Mouse (Mus musculus) embryonic facial prominence, embryonic 13.5 days (tissue): ENCODE data around the gene Lman1l. TPM values are rescaled to one million over a fixed set of nuclear protein-coding genes. Genes with fewer than 3 reads are reported as not detected.

ENCODE experiments used
- ATAC-seq: fragments of 200-750 bp; cut with Nextera tagmentation; 2 replicates; pipeline ENCODE4 v1.8.0; 2017; ENCODE audit warnings: low read depth; ENCODE audit not compliant: insufficient number of reproducible peaks, insufficient read depth, low FRiP score, low TSS enrichment
- H3K27ac ChIP-seq: fragments of 300-500 bp; sonication (generic); 2 replicates; pipeline ENCODE4 v1.5.1; 2015; ENCODE audit warnings: moderate library complexity, mild to moderate bottlenecking, inconsistent platforms
- H3K27me3 ChIP-seq: fragments of 300-500 bp; sonication (generic); 2 replicates; pipeline ENCODE4 v1.6.1; 2015; ENCODE audit warnings: mild to moderate bottlenecking, inconsistent platforms
- H3K36me3 ChIP-seq: fragments of 300-500 bp; sonication (generic); 2 replicates; pipeline ENCODE4 v1.6.1; 2015; ENCODE audit warnings: mild to moderate bottlenecking, inconsistent platforms
- H3K4me1 ChIP-seq: fragments of 300-500 bp; sonication (generic); 2 replicates; pipeline ENCODE4 v1.6.1; 2015; ENCODE audit warnings: inconsistent platforms
- H3K4me2 ChIP-seq: fragments of 300-500 bp; sonication (generic); 2 replicates; pipeline ENCODE4 v1.6.1; 2015; ENCODE audit warnings: moderate library complexity, mild to moderate bottlenecking, inconsistent platforms
- H3K4me3 ChIP-seq: fragments of 300-500 bp; sonication (generic); 2 replicates; pipeline ENCODE4 v1.5.1; 2015; ENCODE audit warnings: mild to moderate bottlenecking, inconsistent platforms
- H3K9ac ChIP-seq: fragments of 300-500 bp; sonication (generic); 2 replicates; pipeline ENCODE4 v1.6.1; 2015; ENCODE audit warnings: mild to moderate bottlenecking, inconsistent platforms
- H3K9me3 ChIP-seq: fragments of 300-500 bp; sonication (generic); 2 replicates; pipeline ENCODE4 v1.6.1; 2016; ENCODE audit warnings: inconsistent platforms
- WGBS: fragments of 180-500 bp; shearing (Covaris S2); methylation state at CpG from one replicate; pipeline ENCODE4 v1.1.7; 2015; ENCODE audit warnings: mixed read lengths; 5-methylcytosine and 5-hydroxymethylcytosine counted together
- polyA plus RNA-seq: library from polyadenylated mRNA; unstranded; fragments of >200 nt; fragmentation: Nextera tagmentation; extraction: Ambion mirVana; gene quantifications from 2 replicates; pipeline ENCODE4 v1.2.1, GENCODE M21; 2015

Lman1l gene
- polyA plus RNA-seq, 1 experiment from 2014 or later = not detected

GRCm38 (mm10) chr9:57644944-57645893, 24.6 kb upstream of the Lman1l start:
- Histone ChIP-seq H3K4me3 (peak overlapping the region; percentile 96), H3K36me3 (peaks cover 12% of the 10 kb centered on the region), H3K27ac (peak overlapping the region; percentile 95), H3K9ac (peak overlapping the region; percentile 98), H3K4me2 (peak overlapping the region; percentile 97), H3K4me1 (peaks cover 48% of the 10 kb centered on the region), H3K27me3 (no peaks in the 10 kb centered on the region), H3K9me3 (no peaks in the 10 kb centered on the region)
- 0% methylated on average over 76 of the region's 85 CpGs for WGBS
- ATAC-seq = peak; percentile 72

GRCm38 (mm10) chr9:57644442-57644943, 23.9 kb upstream of the Lman1l start:
- Histone ChIP-seq H3K4me1 (peaks cover 55% of the 10 kb centered on the region), H3K4me2 (peak overlapping the region; percentile 97), H3K27ac (peak overlapping the region; percentile 95), H3K4me3 (peak overlapping the region; percentile 96), H3K36me3 (peaks cover 12% of the 10 kb centered on the region), H3K9ac (peak overlapping the region; percentile 98), H3K9me3 (no peaks in the 10 kb centered on the region), H3K27me3 (no peaks in the 10 kb centered on the region)
- no peak for ATAC-seq
- WGBS = 1% methylated on average over 18 of the region's 18 CpGs

- Histone ChIP-seq H3K4me2 (peak overlapping the region; percentile 97), H3K27ac (no peak overlapping the region), H3K36me3 (peaks cover 12% of the 10 kb centered on the region), H3K4me1 (peaks cover 62% of the 10 kb centered on the region), H3K27me3 (no peaks in the 10 kb centered on the region), H3K9me3 (no peaks in the 10 kb centered on the region), H3K9ac (peak overlapping the region; percentile 98), H3K4me3 (peak overlapping the region; percentile 96)
- 39% methylated on average over 7 of the region's 7 CpGs for WGBS
- ATAC-seq = no peak
These were observed 23.2 kb upstream of the Lman1l start for GRCm38 (mm10) chr9:57643856-57644180.

- no peak for ATAC-seq
- Histone ChIP-seq H3K4me2 (peak overlapping the region; percentile 97), H3K27me3 (no peaks in the 10 kb centered on the region), H3K9me3 (no peaks in the 10 kb centered on the region), H3K27ac (no peak overlapping the region), H3K9ac (peak overlapping the region; percentile 98), H3K4me3 (peak overlapping the region; percentile 96), H3K36me3 (peaks cover 12% of the 10 kb centered on the region), H3K4me1 (peaks cover 64% of the 10 kb centered on the region)
- WGBS = 56% methylated on average over 9 of the region's 9 CpGs
These were observed 22.7 kb upstream of the Lman1l start for GRCm38 (mm10) chr9:57643169-57643855.

GRCm38 (mm10) chr9:57641775-57642550, 21.4 kb upstream of the Lman1l start:
- H3K4me2 ChIP-seq = no peak overlapping the region
- H3K27me3 ChIP-seq = no peaks in the 10 kb centered on the region
- no peak overlapping the region for H3K4me3 ChIP-seq
- peaks cover 15% of the 10 kb centered on the region for H3K36me3 ChIP-seq
- ATAC-seq = no peak
- peaks cover 78% of the 10 kb centered on the region for H3K4me1 ChIP-seq
- WGBS = 76% methylated on average over 13 of the region's 13 CpGs
- H3K9me3 ChIP-seq = no peaks in the 10 kb centered on the region
- H3K27ac ChIP-seq = peak overlapping the region; percentile 89; the same call in 1 of the 2 replicates
- H3K9ac ChIP-seq = no peak overlapping the region

- Histone ChIP-seq H3K9ac (peak overlapping the region; percentile 44), H3K27me3 (no peaks in the 10 kb centered on the region), H3K4me3 (peak overlapping the region; percentile 23; the same call in 1 of the 2 replicates), H3K4me2 (peak overlapping the region; percentile 53), H3K4me1 (peaks cover 79% of the 10 kb centered on the region), H3K27ac (peak overlapping the region; percentile 89), H3K9me3 (no peaks in the 10 kb centered on the region), H3K36me3 (peaks cover 15% of the 10 kb centered on the region)
- 46% methylated on average over 1 of the region's 1 CpGs for WGBS
- no peak for ATAC-seq
These were observed 20.4 kb upstream of the Lman1l start for GRCm38 (mm10) chr9:57641022-57641421.

GRCm38 (mm10) chr9:57640384-57640783, 19.8 kb upstream of the Lman1l start:
- H3K4me1 ChIP-seq = peaks cover 79% of the 10 kb centered on the region
- H3K27ac ChIP-seq = peak overlapping the region; percentile 89
- WGBS = 6% methylated on average over 15 of the region's 15 CpGs
- no peaks in the 10 kb centered on the region for H3K27me3 ChIP-seq
- H3K4me3 ChIP-seq = peak overlapping the region; percentile 23
- H3K4me2 ChIP-seq = peak overlapping the region; percentile 53
- ATAC-seq = peak; percentile 71
- H3K9ac ChIP-seq = peak overlapping the region; percentile 44
- H3K36me3 ChIP-seq = peaks cover 15% of the 10 kb centered on the region
- H3K9me3 ChIP-seq = no peaks in the 10 kb centered on the region

- WGBS = 47% methylated on average over 5 of the region's 5 CpGs
- Histone ChIP-seq H3K9me3 (no peaks in the 10 kb centered on the region), H3K4me1 (peaks cover 79% of the 10 kb centered on the region), H3K4me3 (peak overlapping the region; percentile 23), H3K27ac (peak overlapping the region; percentile 89), H3K27me3 (no peaks in the 10 kb centered on the region), H3K36me3 (peaks cover 15% of the 10 kb centered on the region), H3K9ac (peak overlapping the region; percentile 60), H3K4me2 (peak overlapping the region; percentile 53)
- no peak for ATAC-seq
These were observed 19.2 kb upstream of the Lman1l start for GRCm38 (mm10) chr9:57639661-57640328.

GRCm38 (mm10) chr9:57638651-57639459, 18.3 kb upstream of the Lman1l start:
- WGBS = 19% methylated on average over 8 of the region's 8 CpGs
- peak overlapping the region; percentile 53 for H3K4me2 ChIP-seq
- H3K9ac ChIP-seq = peak overlapping the region; percentile 60
- H3K27me3 ChIP-seq = no peaks in the 10 kb centered on the region
- peak overlapping the region; percentile 1; the same call in 1 of the 2 replicates for H3K4me3 ChIP-seq
- H3K4me1 ChIP-seq = peaks cover 76% of the 10 kb centered on the region
- peaks cover 15% of the 10 kb centered on the region for H3K36me3 ChIP-seq
- H3K9me3 ChIP-seq = no peaks in the 10 kb centered on the region
- ATAC-seq = no peak
- H3K27ac ChIP-seq = peak overlapping the region; percentile 89

GRCm38 (mm10) chr9:57637741-57638322, 17.3 kb upstream of the Lman1l start:
- Histone ChIP-seq H3K4me2 (peak overlapping the region; percentile 53), H3K27ac (peak overlapping the region; percentile 89), H3K9ac (peak overlapping the region; percentile 60; the same call in 1 of the 2 replicates), H3K9me3 (no peaks in the 10 kb centered on the region), H3K27me3 (no peaks in the 10 kb centered on the region), H3K4me1 (peaks cover 66% of the 10 kb centered on the region), H3K36me3 (peaks cover 15% of the 10 kb centered on the region), H3K4me3 (no peak overlapping the region)
- 16% methylated on average over 6 of the region's 6 CpGs for WGBS
- no peak for ATAC-seq
